Mouse (Mus musculus) brain, embryonic 14.5 days (tissue): ENCODE measurements at regions not wholly inside any gene's neighbourhood (a gene's known extent, or its start where the extent isn't known, plus 50 kb on each side); places are given as distances from the start of the nearest gene placed in this dataset.
"Not testable (repeated sequence)": the region's sequence is repeated elsewhere in the genome, so short reads cannot be mapped to it uniquely, and the experiment has no call there.

Source experiments
- CTCF ChIP-seq: fragments of 200-500 bp; IDR thresholded peaks from 2 replicates; pipeline ENCODE4 v1.5.1; 2012; ENCODE audit warnings: inconsistent platforms, mild to moderate bottlenecking, moderate library complexity, borderline replicate concordance; ENCODE audit not compliant: insufficient read depth, insufficient read length; ENCODE audit errors: extremely low read depth
- POLR2A ChIP-seq: fragments of 200-500 bp; IDR thresholded peaks from 2 replicates; pipeline ENCODE4 v1.6.1; 2012; ENCODE audit warnings: mild to moderate bottlenecking, inconsistent platforms, borderline replicate concordance; ENCODE audit not compliant: poor library complexity, insufficient read depth, insufficient read length, severe bottlenecking; ENCODE audit errors: extremely low read depth

GRCm38 (mm10) chr8:20100241-20100640 is 197.0 kb downstream of the Gm31371 start:
- TF ChIP-seq CTCF, POLR2A: not testable (repeated sequence)
